ENCODE assay signal across 8 mouse cellular contexts in the genomic region with DNA sequence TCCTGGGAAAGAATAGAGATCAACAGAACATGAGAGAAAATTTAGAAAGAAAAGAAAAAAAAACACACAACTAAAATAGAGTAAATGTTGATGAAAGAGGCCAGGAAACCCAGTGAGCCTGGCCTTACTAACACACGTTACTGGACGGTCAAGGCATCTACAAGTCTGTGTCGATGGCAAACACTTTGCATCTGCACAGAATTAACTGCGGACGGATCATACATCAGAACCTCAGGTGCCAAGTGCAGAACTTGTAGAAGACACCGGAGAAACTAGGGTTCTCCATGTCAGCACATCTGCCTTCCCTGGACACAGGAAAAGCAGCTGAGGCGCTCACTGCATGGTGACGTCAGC. TPM values are rescaled to one million over a fixed set of nuclear protein-coding genes. Genes with fewer than 3 reads are reported as not detected.
DNase-seq lines count a peak whose midpoint lies in the region; ATAC-seq and TF ChIP-seq lines count a peak whose summit lies in the region.
"Not testable (repeated sequence)": the region's sequence is repeated elsewhere in the genome, so short reads cannot be mapped to it uniquely, and the experiment has no call there.

No protein-coding gene starts in this region.

- not testable (repeated sequence) for TF ChIP-seq CTCF in bone marrow, adult 2 months (IDR thresholded peaks at IDR 0.05; ENCODE audit: control insufficient read depth, insufficient read depth, low read length); kidney, adult 2 months (conservative IDR thresholded peaks at IDR 0.05; ENCODE audit: insufficient read depth, insufficient read length, low read depth, low read length); liver, adult 2 months (IDR thresholded peaks at IDR 0.05; ENCODE audit: low read depth, low read length)

- H3K9ac ChIP-seq in embryonic facial prominence, embryonic 15.5 days, result not testable (repeated sequence)
- H3K9ac ChIP-seq in heart, embryonic 14.5 days (ENCODE audit: low read length), result peak overlapping the region; percentile 75
- peak overlapping the region; percentile 89 for H3K9ac ChIP-seq in liver, adult 2 months (ENCODE audit: low read depth, low read length)
- H3K9ac ChIP-seq in midbrain, embryonic 12.5 days (replicated peaks), result peak overlapping the region; percentile 29

- not testable (repeated sequence) for H3K9me3 ChIP-seq in embryonic facial prominence, embryonic 15.5 days (replicated peaks); heart, embryonic 14.5 days (ENCODE audit: control insufficient read depth, low read length); midbrain, embryonic 12.5 days

- H3K27me3 ChIP-seq in embryonic facial prominence, embryonic 15.5 days; heart, embryonic 14.5 days (ENCODE audit: control insufficient read depth, insufficient read depth, low read length); kidney, adult 2 months (replicated peaks; ENCODE audit: control insufficient read depth, insufficient read depth, low read length); liver, adult 2 months (ENCODE audit: control insufficient read depth, insufficient read depth, low read length); midbrain, embryonic 12.5 days: not testable (repeated sequence)

- peak; percentile 49 for DNase-seq in 3134 (ENCODE audit: extremely low read depth, insufficient read length, low spot score)
- peak; percentile 32 for DNase-seq in kidney, adult 2 months
- peak; percentile 48 for DNase-seq in liver, adult 2 months (ENCODE audit: extremely low read depth, low read depth, low spot score)
- DNase-seq in right cerebral cortex, adult 18-20 months, result peak; percentile 8

- peak overlapping the region; percentile 77 for H3K4me3 ChIP-seq in bone marrow, adult 2 months (replicated peaks; ENCODE audit: control insufficient read depth, low read depth, low read length)
- H3K4me3 ChIP-seq in embryonic facial prominence, embryonic 15.5 days (replicated peaks), result peak overlapping the region; percentile 53
- H3K4me3 ChIP-seq in heart, embryonic 14.5 days (ENCODE audit: control insufficient read depth in 1 of 2, insufficient read depth in 1 of 2, low read depth in 1 of 2, low read length in 2 of 2), result peak overlapping the region; percentile 46 to 87
- peak overlapping the region; percentile 63 for H3K4me3 ChIP-seq in kidney, adult 2 months (ENCODE audit: insufficient read depth, low read depth, low read length)
- H3K4me3 ChIP-seq in liver, adult 2 months (ENCODE audit: insufficient read depth, low read depth, low read length), result peak overlapping the region; percentile 84
- peak overlapping the region; percentile 46 for H3K4me3 ChIP-seq in midbrain, embryonic 12.5 days

- not testable (repeated sequence) for TF ChIP-seq POLR2A in bone marrow, adult 2 months (IDR thresholded peaks at IDR 0.05; ENCODE audit: borderline replicate concordance, control insufficient read depth, low read depth, low read length); kidney, adult 2 months (IDR thresholded peaks at IDR 0.05; ENCODE audit: low read depth, low read length); liver, adult 2 months (IDR thresholded peaks at IDR 0.05; ENCODE audit: extremely low read depth, insufficient read depth, low read length)

- H3K79me2 ChIP-seq in liver, adult 2 months (ENCODE audit: control insufficient read depth, insufficient read depth, low read length), result not testable (repeated sequence)

- H3K36me3 ChIP-seq in embryonic facial prominence, embryonic 15.5 days; heart, embryonic 14.5 days (ENCODE audit: control insufficient read depth, insufficient read depth, low read length); kidney, adult 2 months (ENCODE audit: control insufficient read depth, insufficient read depth, low read length); liver, adult 2 months (ENCODE audit: control insufficient read depth, insufficient read depth, low read length); midbrain, embryonic 12.5 days: not testable (repeated sequence)

- H3K4me1 ChIP-seq in bone marrow, adult 2 months (ENCODE audit: control insufficient read depth, insufficient read depth, low read length); embryonic facial prominence, embryonic 15.5 days; kidney, adult 2 months (ENCODE audit: control insufficient read depth, insufficient read depth, low read length); liver, adult 2 months (ENCODE audit: control insufficient read depth, insufficient read depth, low read length); midbrain, embryonic 12.5 days: not testable (repeated sequence)
- 0 out of 4 replicates have a peak, but pooled peaks cover 0 to 11% of the 10 kb centered on the region in 2 experiments for H3K4me1 ChIP-seq in heart, embryonic 14.5 days (ENCODE audit: control insufficient read depth in 2 of 2, insufficient read depth in 2 of 2, low read length in 2 of 2)

- H3K4me2 ChIP-seq in embryonic facial prominence, embryonic 15.5 days (replicated peaks), result peak overlapping the region; percentile 52
- peak overlapping the region; percentile 73 for H3K4me2 ChIP-seq in heart, embryonic 14.5 days (ENCODE audit: low read length)
- H3K4me2 ChIP-seq in midbrain, embryonic 12.5 days (replicated peaks), result peak overlapping the region; percentile 58

- WGBS in bone marrow, adult 2 months, result 0% methylated on average over 7 of the region's 8 CpGs
- under 1% methylated on average over 7 of the region's 8 CpGs for WGBS in embryonic facial prominence, embryonic 15.5 days
- WGBS in heart, embryonic 14.5 days, result 0% methylated on average over 6 of the region's 8 CpGs
- WGBS in kidney, adult 2 months, result under 1% methylated on average over 7 of the region's 8 CpGs
- under 1% methylated on average over 8 of the region's 8 CpGs for WGBS in liver, adult 2 months
- WGBS in midbrain, embryonic 12.5 days, result 3% methylated on average over 6 of the region's 8 CpGs

- peak overlapping the region; percentile 58; the same call in 1 of the 2 replicates for H3K27ac ChIP-seq in bone marrow, adult 2 months (ENCODE audit: control insufficient read depth, insufficient read depth, low read depth, low read length, poor library complexity)
- H3K27ac ChIP-seq in embryonic facial prominence, embryonic 15.5 days (replicated peaks), result peak overlapping the region; percentile 84
- peak overlapping the region; percentile 54 to 66 for H3K27ac ChIP-seq in heart, embryonic 14.5 days (replicated peaks in 1 of 2; ENCODE audit: control insufficient read depth in 1 of 2, insufficient read depth in 1 of 2, low read depth in 2 of 2, low read length in 2 of 2)
- peak overlapping the region; percentile 86 for H3K27ac ChIP-seq in kidney, adult 2 months (ENCODE audit: insufficient read depth, low read depth, low read length)
- H3K27ac ChIP-seq in liver, adult 2 months (replicated peaks; ENCODE audit: insufficient read depth, low read depth, low read length), result peak overlapping the region; percentile 84
- H3K27ac ChIP-seq in midbrain, embryonic 12.5 days (replicated peaks), result not testable (repeated sequence)

- peak; percentile 12; the same call in 1 of the 2 replicates for ATAC-seq in embryonic facial prominence, embryonic 15.5 days (ENCODE audit: insufficient number of reproducible peaks, low FRiP score, low TSS enrichment, low read depth)
- not testable (repeated sequence) for ATAC-seq in heart, embryonic 14.5 days (ENCODE audit: insufficient number of reproducible peaks, insufficient read depth, low FRiP score, low read depth); midbrain, embryonic 12.5 days (ENCODE audit: low FRiP score, low read depth)

RNA-seq across cellular contexts. Expression of a gene that starts 0.5 kb away (rescaled TPM):
- polyA plus RNA-seq in bone marrow, adult 2 months (2011; ENCODE audit: insufficient read depth, insufficient read length, low replicate concordance, missing spikeins), result not detected in 2 replicates
- 8.7 and 10.1 TPM in 2 replicates for polyA plus RNA-seq in embryonic facial prominence, embryonic 15.5 days (2015; fragmentation: Nextera tagmentation; extraction: Ambion mirVana)
- polyA plus RNA-seq in heart, embryonic 14.5 days (2014; fragmentation: Nextera tagmentation; extraction: Ambion mirVana), result 5.7 and 5.9 TPM in 2 replicates
- polyA plus RNA-seq in kidney, adult 2 months (2012; rRNA removed), result 0.37 and 0.56 TPM in 2 replicates
- 4.7 and 5.2 TPM in 2 replicates for total RNA-seq in liver, adult 2 months (2014; rRNA removed)
- 0.24 and 0.35 TPM in 2 replicates for polyA plus RNA-seq in liver, adult 2 months (2012; rRNA removed)
- 12.6 and 13.3 TPM in 2 replicates for polyA plus RNA-seq in midbrain, embryonic 12.5 days (2016; fragmentation: Nextera tagmentation; extraction: Ambion mirVana)

RNA-seq across cellular contexts. Expression of a gene that starts 13.6 kb away (rescaled TPM):
- polyA plus RNA-seq in bone marrow, adult 2 months (2011; ENCODE audit: insufficient read depth, insufficient read length, low replicate concordance, missing spikeins), result 4.0 and 8.3 TPM in 2 replicates
- polyA plus RNA-seq in embryonic facial prominence, embryonic 15.5 days (2015; fragmentation: Nextera tagmentation; extraction: Ambion mirVana), result 12.2 and 12.7 TPM in 2 replicates
- polyA plus RNA-seq in heart, embryonic 14.5 days (2014; fragmentation: Nextera tagmentation; extraction: Ambion mirVana), result 8.1 and 9.4 TPM in 2 replicates
- polyA plus RNA-seq in kidney, adult 2 months (2012; rRNA removed), result 0.86 and 1.9 TPM in 2 replicates
- 5.8 and 8.3 TPM in 2 replicates for total RNA-seq in liver, adult 2 months (2014; rRNA removed)
- polyA plus RNA-seq in liver, adult 2 months (2012; rRNA removed), result 0.77 and 1.2 TPM in 2 replicates
- 15.7 and 16.7 TPM in 2 replicates for polyA plus RNA-seq in midbrain, embryonic 12.5 days (2016; fragmentation: Nextera tagmentation; extraction: Ambion mirVana)
